Mouse (Mus musculus) olfactory bulb, adult 2 months (tissue): ENCODE results near the gene Tnfrsf8.

Source experiments
- CTCF ChIP-seq: fragments of 200-500 bp; IDR thresholded peaks from 2 replicates; pipeline ENCODE4 v1.5.1; 2012; ENCODE audit warnings: low read depth, mild to moderate bottlenecking, low read length, moderate library complexity; ENCODE audit not compliant: insufficient read depth
- POLR2A ChIP-seq: fragments of 200-500 bp; IDR thresholded peaks from 2 replicates; pipeline ENCODE4 v1.6.1; 2012; ENCODE audit warnings: mild to moderate bottlenecking, low read depth, low read length, moderate library complexity; ENCODE audit not compliant: insufficient read depth

DNA sequence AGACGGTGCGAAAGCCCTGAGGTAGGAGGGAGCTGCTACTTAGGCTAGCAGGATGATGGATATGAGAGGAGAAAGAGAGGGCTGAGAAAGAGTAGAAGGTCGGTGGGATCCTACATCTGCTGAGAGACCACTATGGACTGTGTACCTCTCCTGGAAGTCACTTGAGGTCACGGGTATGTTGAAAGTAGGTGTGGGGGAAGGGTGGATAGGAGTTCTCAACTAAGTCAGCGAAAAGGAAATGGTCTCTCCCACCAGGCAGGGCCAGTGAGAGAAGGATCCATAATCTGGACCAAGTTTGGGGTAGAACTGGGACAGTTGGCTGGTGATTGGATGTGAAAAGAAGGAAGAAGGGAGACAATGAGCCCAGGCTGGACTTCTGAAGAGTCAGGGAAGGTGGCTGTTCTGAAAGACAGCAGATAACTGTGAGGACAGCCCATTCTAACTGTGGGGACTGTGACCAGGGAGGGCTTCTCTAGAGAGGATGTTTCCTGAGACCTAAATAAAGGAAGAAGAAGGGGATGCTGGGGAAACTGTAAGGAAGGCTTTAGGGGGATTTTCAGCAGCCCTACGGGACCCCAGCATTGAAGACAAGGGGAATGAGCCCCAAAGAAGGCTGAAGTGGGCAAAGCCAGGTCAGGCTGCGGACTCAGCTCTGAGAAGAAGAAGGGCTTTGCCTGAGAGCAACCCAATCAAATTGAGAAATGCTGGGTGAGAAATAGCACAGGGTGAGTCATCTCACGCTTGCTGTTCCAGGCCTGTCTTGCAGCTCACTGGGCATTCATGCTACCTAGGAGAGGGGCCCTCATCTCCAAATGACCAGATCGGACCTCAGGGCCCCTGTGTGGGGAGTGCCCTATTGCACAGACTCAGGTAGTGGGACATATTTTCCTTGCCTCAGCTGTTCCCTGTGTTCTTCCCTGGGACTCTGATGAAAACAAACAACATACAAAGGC is 23.2 kb upstream of the Tnfrsf8 start:
- TF ChIP-seq CTCF (no peak), POLR2A (no peak)
